Mouse (Mus musculus) regulatory T cell (primary cell): Measurements from ENCODE around the gene Sgca.

ENCODE experiments used
- in situ Hi-C: fragments of 300-600 bp; cut with MboI, MseI; formaldehyde crosslinking; loops from one replicate; pipeline ENCODE4 v1.15.1; 2025; ENCODE audit warnings: high pct_unique_total_duplicates

Sgca gene

GRCm38 (mm10) chr11:94913302-94914090 is 62.6 kb downstream of the Sgca start:
- in situ Hi-C loops, result no loop called here
